Mouse (Mus musculus): Measurements from ENCODE around the gene Zfp663. TPM values are rescaled to one million over a fixed set of nuclear protein-coding genes. Genes with fewer than 3 reads are reported as not detected.

Gene Zfp663
- total RNA-seq (2014; rRNA removed) (3.2 and 14.4 TPM in 2 replicates), polyA plus RNA-seq (2015; fragmentation: Nextera tagmentation; extraction: Ambion mirVana) (2.1 and 3.3 TPM in 2 replicates)

DNA sequence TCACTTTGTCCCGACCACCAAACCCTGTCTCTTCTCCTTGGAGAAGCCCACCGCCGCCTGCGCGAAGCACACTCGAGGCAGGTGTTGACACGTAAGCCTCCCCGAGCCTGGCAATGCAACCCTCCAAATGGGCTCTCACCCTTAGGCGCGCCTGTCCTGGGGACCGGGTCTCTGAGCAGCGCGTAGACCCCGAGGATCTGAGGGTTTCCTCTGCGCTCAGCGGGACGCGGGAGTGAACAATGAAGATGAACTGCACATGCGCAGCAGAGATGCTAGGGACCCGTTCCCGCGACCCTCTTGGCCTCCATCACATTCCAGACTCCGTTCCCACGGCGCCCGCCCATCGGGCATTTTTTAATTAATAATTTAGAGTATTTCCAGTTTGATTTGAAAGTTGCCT is at the start of gene Zfp663:
TSS of gene Zfp663 (minus strand) at position 234 of the 400 bp plus-strand sequence.
- peak; percentile 54; the same call in 1 of the 2 replicates for ATAC-seq
- peak; percentile 82 for DNase-seq
- Histone ChIP-seq H3K27ac (ENCODE audit: low read depth, low read length) (peak within 1 kb of the TSS; percentile 79), H3K9me3 (ENCODE audit: low read length) (no peaks in the 10 kb centered on the region), H3K36me3 (ENCODE audit: insufficient read depth) (no peaks in the 10 kb centered on the region), H3K9ac (peak within 1 kb of the TSS; percentile 70), H3K4me3 (ENCODE audit: low read depth, low read length) (peak within 1 kb of the TSS; percentile 57), H3K4me2 (ENCODE audit: low read depth) (peak within 1 kb of the TSS; percentile 85), H3K27me3 (ENCODE audit: insufficient read depth, low read length) (no peaks in the 10 kb centered on the region), H3K4me1 (ENCODE audit: insufficient read depth) (no peaks in the 10 kb centered on the region)
- 2% methylated on average over 27 of the region's 27 CpGs for WGBS
- no peak for TF ChIP-seq CTCF (IDR thresholded peaks at IDR 0.05; ENCODE audit: low read depth)

DNA sequence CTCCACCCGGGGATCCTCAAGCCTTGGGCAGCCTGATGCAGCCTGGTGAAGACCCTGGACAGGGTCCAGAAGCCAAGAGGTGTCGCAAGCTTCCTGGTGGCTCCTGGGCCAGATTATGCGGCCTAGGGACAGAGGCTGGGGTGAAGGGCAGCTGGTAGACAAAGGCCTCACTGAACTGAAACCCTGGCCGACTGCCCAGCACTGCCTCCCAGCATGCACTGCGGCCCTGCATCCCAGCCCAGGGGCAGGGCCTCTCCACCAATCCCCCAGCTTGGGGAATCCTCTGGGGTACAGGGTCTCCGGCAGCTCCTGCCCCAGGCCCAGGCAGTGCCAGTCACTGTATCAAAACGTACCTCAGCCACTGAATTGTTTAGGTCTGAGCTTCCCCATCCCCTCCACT is 48.8 kb upstream of the Zfp663 start:
- 24% methylated on average over 7 of the region's 7 CpGs for WGBS
- Histone ChIP-seq H3K4me3 (ENCODE audit: low read depth, low read length) (no peak overlapping the region), H3K36me3 (ENCODE audit: insufficient read depth) (no peaks in the 10 kb centered on the region), H3K9me3 (ENCODE audit: low read length) (no peaks in the 10 kb centered on the region), H3K9ac (no peak overlapping the region), H3K27me3 (ENCODE audit: insufficient read depth, low read length) (no peaks in the 10 kb centered on the region), H3K27ac (ENCODE audit: low read depth, low read length) (peak overlapping the region; percentile 31; the same call in 1 of the 2 replicates), H3K4me2 (ENCODE audit: low read depth) (no peak overlapping the region), H3K4me1 (ENCODE audit: insufficient read depth) (no peaks in the 10 kb centered on the region)
- TF ChIP-seq CTCF (IDR thresholded peaks at IDR 0.05; ENCODE audit: low read depth): no peak
- DNase-seq: peak; percentile 59
- peak; percentile 64 for ATAC-seq

DNA sequence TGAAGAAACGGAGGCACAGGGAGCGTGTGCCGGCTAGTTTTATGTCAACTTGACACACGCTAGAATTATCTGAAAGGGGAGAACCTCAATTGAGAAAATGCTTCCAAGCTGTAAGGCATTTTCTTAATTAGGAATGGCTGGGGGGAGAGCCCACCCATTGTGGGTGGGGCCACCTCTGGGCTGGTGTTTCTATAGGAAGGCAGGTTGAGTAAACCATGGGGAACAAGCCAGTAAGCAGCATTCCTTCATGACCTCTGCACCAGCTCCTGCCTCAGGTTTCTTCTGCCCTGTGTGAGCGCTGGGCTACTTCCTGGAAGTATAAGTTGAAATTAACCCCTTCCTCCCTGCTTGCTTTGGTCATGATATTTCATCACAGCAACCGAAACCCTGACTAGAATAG is 47.3 kb upstream of the Zfp663 start:
- no peaks in the 10 kb centered on the region for H3K36me3 ChIP-seq (ENCODE audit: insufficient read depth)
- H3K4me2 ChIP-seq (ENCODE audit: low read depth): no peak overlapping the region
- no peak for TF ChIP-seq CTCF (IDR thresholded peaks at IDR 0.05; ENCODE audit: low read depth)
- no peaks in the 10 kb centered on the region for H3K9me3 ChIP-seq (ENCODE audit: low read length)
- H3K9ac ChIP-seq: no peak overlapping the region
- H3K4me3 ChIP-seq (ENCODE audit: low read depth, low read length): no peak overlapping the region
- H3K4me1 ChIP-seq (ENCODE audit: insufficient read depth): no peaks in the 10 kb centered on the region
- H3K27me3 ChIP-seq (ENCODE audit: insufficient read depth, low read length): no peaks in the 10 kb centered on the region
- DNase-seq (no peak), ATAC-seq (no peak)
- 54% methylated on average over 6 of the region's 6 CpGs for WGBS
- H3K27ac ChIP-seq (ENCODE audit: low read depth, low read length): no peak overlapping the region

- H3K27me3 ChIP-seq (ENCODE audit: insufficient read depth, low read length): no peaks in the 10 kb centered on the region
- ATAC-seq (no peak), DNase-seq (no peak)
- H3K4me3 ChIP-seq (ENCODE audit: low read depth, low read length): no peak overlapping the region
- 0 out of 2 replicates have a peak overlapping the region, but pooled peaks have one; percentile 29 for H3K27ac ChIP-seq (ENCODE audit: low read depth, low read length)
- H3K4me1 ChIP-seq (ENCODE audit: insufficient read depth): no peaks in the 10 kb centered on the region
- no peaks in the 10 kb centered on the region for H3K36me3 ChIP-seq (ENCODE audit: insufficient read depth)
- no peak overlapping the region for H3K9ac ChIP-seq
- H3K9me3 ChIP-seq (ENCODE audit: low read length): no peaks in the 10 kb centered on the region
- H3K4me2 ChIP-seq (ENCODE audit: low read depth): no peak overlapping the region
- 37% methylated on average over 11 of the region's 11 CpGs for WGBS
- TF ChIP-seq CTCF (IDR thresholded peaks at IDR 0.05; ENCODE audit: low read depth): no peak
Observed at GRCm38 (mm10) chr2:165415141-165415721, 46.7 kb upstream of the Zfp663 start.

GRCm38 (mm10) chr2:165414321-165414720 is 45.8 kb upstream of the Zfp663 start:
- H3K4me1 ChIP-seq (ENCODE audit: insufficient read depth): no peaks in the 10 kb centered on the region
- no peak overlapping the region for H3K27ac ChIP-seq (ENCODE audit: low read depth, low read length)
- H3K27me3 ChIP-seq (ENCODE audit: insufficient read depth, low read length): no peaks in the 10 kb centered on the region
- 82% methylated on average over 5 of the region's 5 CpGs for WGBS
- TF ChIP-seq CTCF (IDR thresholded peaks at IDR 0.05; ENCODE audit: low read depth): no peak
- no peaks in the 10 kb centered on the region for H3K36me3 ChIP-seq (ENCODE audit: insufficient read depth)
- H3K9ac ChIP-seq: no peak overlapping the region
- no peak overlapping the region for H3K4me3 ChIP-seq (ENCODE audit: low read depth, low read length)
- H3K4me2 ChIP-seq (ENCODE audit: low read depth): no peak overlapping the region
- DNase-seq (no peak), ATAC-seq (no peak)
- H3K9me3 ChIP-seq (ENCODE audit: low read length): no peaks in the 10 kb centered on the region

DNA sequence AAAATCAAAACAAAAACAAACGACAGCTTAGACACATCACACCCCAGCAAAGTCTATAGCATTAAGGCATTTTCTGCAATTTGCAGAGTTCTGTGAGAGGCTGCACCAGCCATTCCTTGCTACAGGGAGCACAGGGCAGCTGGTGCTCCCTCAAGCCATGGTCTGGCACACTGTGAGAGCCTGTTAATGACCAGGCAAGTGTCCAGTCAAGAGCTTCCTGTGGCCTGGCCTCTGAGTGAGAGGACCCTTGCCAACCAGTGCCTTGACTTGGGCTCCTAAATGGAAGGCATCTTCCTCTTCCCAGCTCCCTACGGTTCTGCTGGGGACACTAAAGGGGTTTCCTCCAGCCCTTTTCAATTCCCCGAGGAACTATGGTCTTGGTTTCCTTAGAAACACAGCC is 45.4 kb upstream of the Zfp663 start:
- ATAC-seq: no peak
- H3K27ac ChIP-seq (ENCODE audit: low read depth, low read length): no peak overlapping the region
- 45% methylated on average over 3 of the region's 3 CpGs for WGBS
- no peaks in the 10 kb centered on the region for H3K36me3 ChIP-seq (ENCODE audit: insufficient read depth)
- no peak for TF ChIP-seq CTCF (IDR thresholded peaks at IDR 0.05; ENCODE audit: low read depth)
- no peak overlapping the region for H3K4me2 ChIP-seq (ENCODE audit: low read depth)
- no peaks in the 10 kb centered on the region for H3K4me1 ChIP-seq (ENCODE audit: insufficient read depth)
- H3K27me3 ChIP-seq (ENCODE audit: insufficient read depth, low read length): no peaks in the 10 kb centered on the region
- H3K9me3 ChIP-seq (ENCODE audit: low read length): no peaks in the 10 kb centered on the region
- no peak overlapping the region for H3K9ac ChIP-seq
- no peak overlapping the region for H3K4me3 ChIP-seq (ENCODE audit: low read depth, low read length)
- no peak for DNase-seq

GRCm38 (mm10) chr2:165407700-165408301 is 39.3 kb upstream of the Zfp663 start:
- DNase-seq: no peak
- peak; percentile 61 for TF ChIP-seq CTCF (IDR thresholded peaks at IDR 0.05; ENCODE audit: low read depth)

More at GRCm38 (mm10) chr2:165407700-165408301, 39.3 kb upstream of the Zfp663 start:
- no peaks in the 10 kb centered on the region for H3K4me1 ChIP-seq (ENCODE audit: insufficient read depth)
- no peak overlapping the region for H3K9ac ChIP-seq
- H3K4me3 ChIP-seq (ENCODE audit: low read depth, low read length): no peak overlapping the region
- H3K9me3 ChIP-seq (ENCODE audit: low read length): no peaks in the 10 kb centered on the region
- WGBS: 42% methylated on average over 10 of the region's 10 CpGs
- H3K27me3 ChIP-seq (ENCODE audit: insufficient read depth, low read length): no peaks in the 10 kb centered on the region
- no peak overlapping the region for H3K27ac ChIP-seq (ENCODE audit: low read depth, low read length)
- H3K36me3 ChIP-seq (ENCODE audit: insufficient read depth): no peaks in the 10 kb centered on the region
- H3K4me2 ChIP-seq (ENCODE audit: low read depth): no peak overlapping the region
- no peak for ATAC-seq

Measured in forebrain, postnatal 0 days (tissue).